25 mouse cellular contexts compared by ENCODE assay signal in genomic region chr10:56429011-56429410, GRCm38 (mm10).
"Had no signal": no experiment of that assay in that cellular context is flagged by ENCODE, and none has a peak within 500 bp of the region (broad histone marks: within the 10 kb centered on the region; RNA-seq: fewer than 3 reads in every experiment).

No protein-coding gene starts in this region.

- H3K4me1 ChIP-seq: liver, embryonic 13.5 days had no signal

- ATAC-seq: hindbrain, postnatal 0 days; intestine, embryonic 16.5 days had no signal

- H3K4me3 ChIP-seq: gastrocnemius, adult 2 months; heart, embryonic 10.5 days; heart, embryonic 12.5 days; hindbrain, embryonic 13.5 days; hindbrain, embryonic 15.5 days; kidney, embryonic 15.5 days; limb, embryonic 10.5 days; limb, embryonic 12.5 days; liver, embryonic 13.5 days had no signal

- DNase-seq: gastrocnemius, adult 2 months; gastrocnemius, postnatal 10 days; gastrocnemius, postnatal 25 days; heart, adult 18-20 months; heart, postnatal 10 days; kidney, adult 11 months; kidney, adult 2 months; kidney, adult 9 months; kidney, postnatal 14 days; kidney, postnatal 36 days; layer of hippocampus, adult 9-11 months; layer of hippocampus, postnatal 36 days; liver; liver, embryonic 13.5 days had no signal

- H3K9me3 ChIP-seq: heart, embryonic 10.5 days; heart, embryonic 12.5 days; hindbrain, embryonic 13.5 days; hindbrain, embryonic 15.5 days; kidney, embryonic 15.5 days; limb, embryonic 10.5 days; limb, embryonic 12.5 days; liver, embryonic 13.5 days had no signal

- H3K27ac ChIP-seq: gastrocnemius, adult 2 months; heart, embryonic 10.5 days; hindbrain, embryonic 13.5 days; hindbrain, embryonic 15.5 days; hindbrain, postnatal 0 days; kidney, embryonic 15.5 days; kidney, postnatal 0 days; limb, embryonic 10.5 days; limb, embryonic 12.5 days; liver, embryonic 13.5 days had no signal

- H3K27me3 ChIP-seq: heart, embryonic 12.5 days; hindbrain, embryonic 13.5 days; hindbrain, embryonic 15.5 days; kidney, embryonic 15.5 days; limb, embryonic 12.5 days; liver, embryonic 13.5 days had no signal

- H3K4me2 ChIP-seq: heart, embryonic 12.5 days; hindbrain, embryonic 13.5 days; hindbrain, embryonic 15.5 days; kidney, embryonic 15.5 days; limb, embryonic 12.5 days; liver, embryonic 11.5 days; liver, embryonic 13.5 days had no signal

- H3K36me3 ChIP-seq: heart, embryonic 10.5 days; heart, embryonic 12.5 days; hindbrain, embryonic 13.5 days; hindbrain, embryonic 15.5 days; kidney, embryonic 15.5 days; limb, embryonic 10.5 days; limb, embryonic 12.5 days; liver, embryonic 13.5 days had no signal

- H3K9ac ChIP-seq: heart, embryonic 12.5 days; hindbrain, embryonic 13.5 days; hindbrain, embryonic 15.5 days; kidney, embryonic 15.5 days; limb, embryonic 12.5 days; liver, embryonic 13.5 days had no signal
